Mouse (Mus musculus) spleen, postnatal 14 days (tissue): ENCODE measurements around the gene Sdhaf4.
"Not testable (repeated sequence)": the region's sequence is repeated elsewhere in the genome, so short reads cannot be mapped to it uniquely, and the experiment has no call there.

Experiments
- DNase-seq, 2 experiments: peaks; one replicate each; pipeline ENCODE4 v3.0.0; 2021 to 2022; ENCODE audit warnings: low spot score in 2 of 2

Sdhaf4 gene

DNA sequence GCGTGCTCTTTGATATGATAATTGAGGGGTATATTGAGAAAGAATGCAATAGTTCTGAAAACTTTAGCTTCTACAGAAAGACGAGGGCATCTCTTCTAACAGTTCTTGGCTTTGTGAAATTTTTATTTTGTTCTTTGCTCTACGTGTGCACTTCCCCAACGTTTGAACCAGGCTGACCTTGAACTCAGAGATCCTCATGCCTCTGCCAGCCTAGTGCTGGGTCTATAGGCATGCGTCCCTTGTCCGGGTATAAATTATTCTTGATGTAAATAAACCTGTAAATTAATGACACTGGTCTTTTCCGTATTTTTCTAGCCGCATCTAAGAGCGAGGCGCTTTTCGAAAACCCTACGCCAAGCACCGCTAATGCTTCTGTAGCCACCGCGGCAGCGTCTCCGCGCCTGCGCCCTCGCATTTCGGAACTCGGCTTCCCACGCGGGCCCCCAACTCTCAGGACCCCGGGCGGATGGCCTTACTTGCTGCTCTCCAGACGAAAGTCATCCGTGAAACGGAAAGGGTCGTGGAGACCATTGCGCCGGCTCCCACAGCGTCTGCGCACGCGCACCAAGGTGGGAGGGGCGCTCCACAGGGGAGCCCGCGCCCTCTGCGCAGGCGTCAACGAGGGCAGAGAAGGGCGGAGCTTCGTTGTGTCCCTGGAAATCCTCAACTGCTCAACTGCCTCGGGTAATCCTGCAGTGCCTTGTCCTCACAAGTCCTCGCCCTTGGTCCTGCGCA is at the start of gene Sdhaf4:
Gene Sdhaf4 (minus strand): TSS at position 587 of the 735 bp plus-strand sequence.
- DNase-seq: peak; percentile 83 to 87

DNA sequence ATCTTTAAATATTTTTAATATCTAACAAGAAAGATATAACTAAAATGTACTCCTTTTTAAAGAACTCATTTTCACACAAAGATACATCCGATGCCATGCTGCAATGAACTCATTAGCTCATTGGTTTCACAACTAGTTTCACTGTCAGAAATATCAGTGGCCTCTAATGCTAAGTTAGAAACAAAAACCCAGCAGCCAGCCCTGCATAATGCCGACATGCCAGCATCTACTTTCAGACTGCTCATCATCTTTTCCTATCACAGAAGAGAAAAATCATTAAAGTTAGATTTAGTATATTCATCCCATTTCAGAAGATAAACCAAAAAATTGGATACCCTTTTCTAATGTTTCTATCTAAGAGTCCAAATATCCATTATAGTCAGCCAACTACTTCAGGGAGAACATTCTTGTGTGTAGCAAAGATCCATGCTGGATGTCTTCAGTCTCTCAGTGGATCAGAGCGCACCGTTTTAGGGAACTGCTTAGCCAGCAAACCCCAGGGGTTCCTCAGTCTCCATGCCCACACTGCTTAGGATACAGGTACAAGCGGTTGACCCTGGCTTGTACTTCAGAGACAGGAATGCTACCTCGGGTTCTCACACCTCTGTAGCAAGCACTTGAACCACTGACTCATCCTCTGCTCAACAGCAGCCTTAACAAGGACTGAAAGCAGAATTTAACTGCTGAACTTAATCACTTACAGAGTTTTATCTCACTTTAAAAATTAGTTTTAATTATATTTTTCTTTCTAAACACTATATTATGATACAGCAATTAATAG is 41.5 kb upstream of the Sdhaf4 start:
- DNase-seq: no peak

DNA sequence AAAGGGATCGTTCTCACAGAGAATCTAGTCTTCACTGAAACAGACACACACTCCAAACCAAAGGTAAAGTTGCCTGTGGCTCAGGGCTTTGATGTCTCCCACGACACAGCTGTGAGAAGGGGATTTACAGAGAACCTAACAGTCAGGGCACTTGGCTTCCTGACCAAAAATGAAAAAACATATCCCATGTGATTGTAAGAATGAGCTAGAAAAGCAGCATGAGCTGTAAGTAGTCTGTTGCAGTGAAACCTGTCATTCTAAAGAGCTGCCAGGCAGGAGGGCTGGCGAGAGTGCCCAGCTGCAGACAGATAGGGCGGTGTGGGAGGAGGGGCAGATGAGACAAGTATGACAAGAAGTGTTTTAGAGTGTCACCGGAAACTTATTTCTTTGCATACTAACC is 40.2 kb upstream of the Sdhaf4 start:
- no peak for DNase-seq

DNA sequence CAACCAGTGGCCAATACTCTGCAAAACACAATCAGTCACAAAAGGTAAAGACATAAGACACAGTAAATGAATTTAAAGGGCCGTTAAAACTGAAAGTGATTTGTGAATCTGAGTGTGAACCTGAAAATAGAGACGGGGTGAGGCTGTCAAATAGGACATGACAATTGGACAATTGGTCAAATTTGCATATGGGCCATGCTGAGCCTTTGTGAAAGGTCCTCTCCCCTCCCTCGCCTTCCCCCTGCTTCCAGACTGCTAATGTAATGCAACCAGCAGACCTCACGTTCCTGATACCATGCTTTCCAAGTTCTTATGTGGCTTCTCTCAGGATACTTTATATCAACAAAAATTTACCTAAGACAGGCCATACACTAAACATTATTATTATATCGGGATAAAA is 37.6 kb upstream of the Sdhaf4 start:
- DNase-seq: no peak

DNA sequence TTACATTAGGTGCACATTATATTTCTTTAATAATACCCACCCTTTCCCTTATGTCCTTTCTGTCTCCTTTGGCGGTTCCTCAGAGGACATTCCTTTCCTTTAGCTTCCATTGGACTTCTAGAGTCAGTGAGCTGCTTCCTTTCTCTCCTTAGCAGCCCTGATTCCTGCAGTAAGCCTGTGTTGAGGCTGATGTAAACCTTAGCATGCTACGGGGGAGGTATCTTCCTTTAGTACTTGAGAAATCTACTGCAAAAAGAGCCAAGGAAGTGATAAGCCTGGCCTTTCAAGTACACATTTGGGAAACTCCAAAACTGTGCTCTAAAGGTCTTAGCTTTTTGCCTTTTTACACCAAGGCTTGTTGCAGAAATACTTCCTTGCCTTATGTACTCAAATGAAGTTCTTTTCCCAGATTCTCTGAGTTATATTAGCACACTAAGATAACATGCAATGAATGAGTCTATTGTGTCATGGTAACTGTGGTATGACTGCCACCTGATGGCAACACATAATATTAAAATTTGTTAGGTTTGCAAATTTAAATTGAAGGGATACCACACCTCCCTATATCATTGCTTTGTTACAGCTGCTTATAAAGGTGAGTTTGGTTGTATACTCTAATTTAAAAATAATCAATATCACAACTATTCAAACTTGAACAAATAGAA is 28.4 kb upstream of the Sdhaf4 start:
- DNase-seq: no peak

DNA sequence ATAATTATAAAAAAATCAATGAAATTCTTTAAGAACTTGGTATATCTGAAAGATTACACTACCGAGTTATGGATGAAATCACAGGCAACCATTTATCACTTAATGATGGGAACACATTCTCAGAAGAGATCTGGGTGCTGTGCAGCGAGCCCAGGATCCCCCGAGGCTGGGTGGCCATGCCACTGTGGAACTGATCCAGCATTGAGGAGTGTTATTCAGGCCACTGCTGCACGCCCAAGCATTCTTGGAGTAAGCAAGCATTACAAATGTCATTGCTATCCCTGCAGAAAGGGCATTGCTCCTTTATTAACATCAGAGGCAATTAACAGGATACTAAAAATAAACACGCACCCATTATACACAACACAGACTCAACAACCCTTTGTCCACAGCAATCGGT is 5.4 kb upstream of the Sdhaf4 start:
- DNase-seq: no peak

DNA sequence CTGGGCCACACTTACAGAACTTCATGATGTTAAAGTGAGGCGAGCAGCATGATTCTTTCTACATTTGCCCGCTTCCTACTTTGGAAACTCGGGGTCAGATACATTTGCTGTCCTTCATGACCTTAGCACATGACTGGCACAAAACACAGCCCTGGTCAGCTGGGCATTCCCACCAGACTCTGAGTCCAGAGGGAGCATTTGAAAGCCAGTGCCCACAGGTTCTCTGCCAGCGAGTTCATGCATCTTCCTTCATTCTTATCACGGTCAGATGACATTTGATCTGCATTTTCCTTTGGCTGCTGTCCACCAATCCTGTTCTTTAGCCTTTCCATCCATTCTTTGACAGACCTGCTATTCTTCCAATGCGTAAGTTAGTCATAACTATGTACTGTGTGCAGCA is 4.6 kb upstream of the Sdhaf4 start:
- no peak for DNase-seq

DNA sequence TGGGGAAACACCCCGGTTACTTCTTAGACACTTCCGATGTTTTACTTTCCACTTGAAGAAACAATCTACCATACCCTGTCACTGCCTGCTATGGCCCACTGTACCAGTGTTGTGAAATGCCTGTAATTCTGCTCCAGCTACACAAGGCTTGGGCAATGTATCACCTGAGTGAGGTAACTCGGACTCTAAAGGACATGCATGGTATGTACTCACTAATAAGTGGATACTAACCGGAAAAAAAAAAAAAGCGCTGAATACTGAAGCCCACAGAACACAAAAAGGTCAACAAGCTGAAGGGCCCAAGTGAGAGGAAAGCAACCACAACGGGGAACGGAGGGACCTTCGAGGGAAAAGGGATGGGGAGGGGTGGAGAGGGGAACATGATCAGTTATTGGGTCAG is 2.2 kb upstream of the Sdhaf4 start:
- DNase-seq: no peak

DNA sequence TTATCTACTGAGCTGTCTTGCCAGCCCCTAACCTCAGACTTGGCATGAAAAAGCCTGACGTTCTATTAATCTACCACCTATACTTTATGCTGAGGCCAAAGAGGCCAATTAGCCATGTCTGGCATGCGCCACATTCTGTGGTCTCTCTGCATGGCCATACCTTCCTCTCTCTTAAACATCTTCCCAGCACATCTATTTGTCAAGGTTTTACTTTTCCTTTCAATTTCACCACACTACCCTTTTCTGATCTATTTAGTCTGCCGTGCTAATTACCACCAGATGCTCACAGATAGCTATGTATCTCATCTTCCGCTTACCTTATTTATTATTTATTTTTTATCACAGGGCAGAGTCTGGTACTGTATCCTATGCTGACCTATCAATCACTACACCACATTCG is 6.1 kb downstream of the Sdhaf4 start:
- no peak for DNase-seq

DNA sequence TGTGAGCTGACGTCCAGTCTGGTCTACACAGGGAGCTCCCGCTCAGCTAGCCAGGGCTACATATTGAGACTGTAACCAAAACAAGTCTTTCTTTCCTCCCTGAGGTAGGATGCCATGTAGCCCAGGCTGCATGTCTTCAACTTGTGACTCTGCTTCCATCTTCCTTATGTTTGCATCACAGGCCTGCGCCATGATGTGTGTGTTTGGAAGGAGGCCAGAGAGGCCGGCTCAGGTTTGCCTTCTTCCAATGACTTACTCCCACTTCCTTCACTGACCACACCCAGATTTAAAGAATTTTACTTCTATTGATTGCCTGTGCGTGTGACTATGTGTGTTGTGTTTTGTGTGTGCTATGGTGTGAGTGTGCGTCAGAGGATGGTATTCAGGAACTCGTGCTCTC is 6.6 kb downstream of the Sdhaf4 start:
- DNase-seq: no peak

DNA sequence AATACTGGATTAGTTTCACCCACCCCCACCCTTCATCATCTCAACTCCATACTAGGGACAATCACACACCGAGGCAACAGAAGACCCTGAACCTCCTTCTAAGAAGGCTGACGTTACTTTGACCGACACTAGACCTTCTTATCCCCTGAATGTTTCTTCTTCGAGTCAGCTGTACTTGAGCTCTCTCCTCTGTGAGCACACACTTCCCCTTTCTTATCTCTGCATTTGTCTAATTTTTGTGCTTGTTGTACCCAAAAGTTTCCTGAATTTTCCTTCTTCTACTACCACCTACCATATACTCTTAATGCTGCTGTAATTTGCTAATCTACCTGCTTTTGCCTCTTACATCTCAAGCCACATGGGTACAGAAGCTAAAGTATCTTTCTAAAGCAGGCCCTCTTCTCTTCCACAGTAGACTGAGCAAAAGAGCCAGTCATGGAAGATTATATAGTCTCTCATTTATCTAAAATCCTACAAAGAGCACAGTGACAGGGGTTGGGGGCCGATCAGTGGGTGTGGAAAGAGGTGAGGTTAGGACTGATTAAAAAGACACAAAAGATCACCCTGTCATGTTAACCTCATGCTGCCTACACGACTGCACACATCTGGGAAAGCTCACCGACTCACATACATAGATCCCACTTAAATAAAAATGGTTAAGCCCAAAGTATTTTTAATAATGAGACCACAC is 7.2 kb downstream of the Sdhaf4 start:
- no peak for DNase-seq

DNA sequence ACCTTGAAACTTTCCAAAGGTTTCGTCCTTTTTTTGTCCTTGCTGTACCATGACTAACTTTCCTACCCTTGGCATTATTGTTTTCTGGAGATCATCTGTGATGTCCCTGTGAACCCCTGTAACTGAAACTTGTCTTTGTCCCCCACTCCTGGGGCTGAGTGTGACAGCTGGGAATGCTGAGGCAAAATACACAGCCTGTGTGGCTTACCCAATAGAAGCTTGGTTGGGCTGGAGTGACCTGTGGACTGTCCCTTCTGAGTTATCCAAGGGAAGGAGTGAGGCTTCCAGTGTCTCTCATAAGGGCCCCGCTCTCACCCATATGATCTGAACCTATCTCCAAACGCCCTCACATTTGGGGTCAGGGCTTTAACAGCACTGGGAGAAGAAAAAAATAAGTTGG is 8.0 kb downstream of the Sdhaf4 start:
- DNase-seq: no peak

DNA sequence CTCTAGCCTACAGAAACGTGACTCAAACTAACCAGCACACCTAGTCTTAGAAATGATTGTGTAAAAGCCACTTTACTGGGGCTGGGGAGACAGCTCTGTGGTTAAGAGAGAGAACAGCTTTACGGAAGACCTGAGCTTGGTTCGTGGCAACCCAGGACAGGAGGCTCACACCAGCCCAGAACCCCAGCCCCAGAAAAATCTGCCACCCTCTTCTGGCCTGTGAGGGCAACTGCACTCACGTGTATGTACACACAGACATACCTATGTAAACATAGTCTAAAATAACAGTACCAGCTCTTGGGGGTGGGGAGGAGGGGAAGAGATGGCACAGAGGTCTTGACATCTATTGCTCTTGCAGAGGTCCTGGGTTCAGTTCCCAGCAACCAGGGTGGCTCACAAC is 10.0 kb downstream of the Sdhaf4 start:
- no peak for DNase-seq

DNA sequence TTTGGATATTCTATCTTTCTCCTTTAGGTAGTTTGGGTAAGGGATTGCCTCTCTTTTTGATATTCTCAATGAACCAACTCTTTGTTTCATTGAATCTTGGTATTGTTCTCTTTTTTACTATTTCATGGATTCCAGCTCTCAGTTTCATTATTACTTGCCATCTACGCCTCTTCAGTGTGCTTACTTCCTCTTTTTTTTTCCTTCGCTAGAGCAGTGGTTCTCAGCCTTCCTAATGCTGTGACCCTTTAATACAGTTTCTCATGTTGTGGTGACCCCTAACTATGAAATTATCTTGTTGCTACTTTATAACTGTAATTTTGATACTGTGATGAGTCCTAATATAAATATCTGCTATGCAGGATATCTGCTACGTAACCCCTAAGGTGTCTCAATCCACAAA is 22.3 kb downstream of the Sdhaf4 start:
- DNase-seq: no peak

DNA sequence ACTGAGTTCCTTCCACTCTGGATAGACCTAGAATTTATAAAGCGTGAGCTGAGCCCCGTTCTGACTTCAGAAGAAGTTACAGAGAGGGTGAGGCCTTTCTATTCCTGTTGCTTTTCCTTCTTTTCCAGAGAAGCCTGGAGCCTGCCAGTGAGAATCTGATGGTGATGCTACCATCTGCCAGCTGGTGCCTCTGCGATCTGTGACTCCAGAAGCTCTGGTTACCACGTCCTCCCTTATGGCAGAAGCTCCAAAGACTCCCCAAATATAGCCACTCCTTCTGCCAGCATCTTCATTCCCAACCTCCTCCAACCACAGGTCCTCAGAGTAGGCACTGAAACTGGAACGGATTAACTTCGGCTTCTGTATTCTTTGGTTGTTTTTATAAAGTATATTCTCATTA is 27.2 kb downstream of the Sdhaf4 start:
- no peak for DNase-seq

DNA sequence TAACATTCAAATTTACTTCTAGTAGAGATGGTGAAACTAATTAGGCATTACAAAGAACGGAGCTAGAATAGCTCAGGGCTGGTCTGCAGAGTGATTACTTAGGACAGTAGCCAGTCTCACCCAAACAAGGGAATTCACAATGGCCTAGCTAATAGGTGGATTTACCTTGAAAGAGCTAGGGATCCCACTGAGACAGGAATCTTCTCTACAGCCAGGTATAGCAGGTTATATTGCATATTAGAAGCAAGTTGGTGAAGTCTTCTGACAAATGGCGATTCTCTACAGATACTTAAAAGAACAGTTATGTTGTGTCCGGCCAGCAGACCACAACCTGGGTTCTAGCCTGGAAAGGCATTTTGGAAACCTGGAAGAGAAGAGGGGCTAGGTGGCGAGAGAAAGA is 34.3 kb downstream of the Sdhaf4 start:
- not testable (repeated sequence) for DNase-seq

DNA sequence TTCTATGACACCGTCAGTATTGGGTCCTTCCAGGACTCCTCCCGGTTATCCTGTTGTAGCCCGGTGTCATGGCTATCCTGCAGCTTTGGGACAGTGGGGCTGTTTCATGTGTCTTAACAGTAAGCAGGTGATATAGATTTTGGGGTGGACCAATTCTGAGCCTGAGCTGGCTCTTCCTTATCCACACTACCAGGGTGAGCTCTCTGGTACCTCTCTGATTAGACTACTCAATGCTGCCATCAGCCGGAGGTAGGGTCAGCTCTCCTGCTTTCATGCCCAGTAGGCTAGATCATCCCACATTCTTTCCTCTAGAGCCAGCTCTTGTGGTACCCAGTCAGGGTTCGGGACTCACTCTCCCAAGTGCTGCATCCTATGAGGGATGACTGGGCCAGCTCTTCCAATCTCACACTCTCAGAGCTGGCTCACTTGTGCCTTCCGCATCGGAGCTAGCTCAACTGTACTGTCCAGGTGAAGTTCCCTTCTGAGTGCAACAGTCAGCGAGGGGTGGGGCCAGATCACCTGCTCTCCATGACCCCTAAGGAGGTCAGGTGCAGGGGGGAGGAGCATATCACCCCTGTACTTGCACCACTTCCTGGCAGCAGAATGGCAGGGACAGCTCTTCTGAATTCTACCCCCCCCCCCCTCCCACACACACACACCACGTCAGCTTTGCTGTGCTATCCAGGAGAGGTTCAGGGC is 37.3 kb downstream of the Sdhaf4 start:
- no peak for DNase-seq

DNA sequence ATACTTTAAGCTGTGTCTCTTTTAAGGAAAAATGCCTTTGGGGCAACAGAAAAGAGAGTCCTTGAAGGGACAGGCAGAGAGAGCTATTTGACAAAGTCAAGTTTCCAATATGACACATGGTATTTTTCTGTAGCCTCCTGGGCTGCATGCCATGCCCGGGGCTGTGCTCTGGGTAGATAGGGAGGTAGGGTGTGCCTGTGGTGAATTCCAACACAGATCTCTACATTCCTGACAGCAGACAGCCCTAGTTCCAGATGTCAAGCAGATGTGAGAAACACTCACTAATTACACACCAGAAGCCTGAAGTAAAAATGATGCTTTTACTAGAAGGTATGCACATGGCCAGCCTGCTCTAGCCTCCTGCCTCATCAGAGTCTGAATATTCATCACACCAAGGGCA is 39.2 kb downstream of the Sdhaf4 start:
- peak; percentile 49 to 67 for DNase-seq

DNA sequence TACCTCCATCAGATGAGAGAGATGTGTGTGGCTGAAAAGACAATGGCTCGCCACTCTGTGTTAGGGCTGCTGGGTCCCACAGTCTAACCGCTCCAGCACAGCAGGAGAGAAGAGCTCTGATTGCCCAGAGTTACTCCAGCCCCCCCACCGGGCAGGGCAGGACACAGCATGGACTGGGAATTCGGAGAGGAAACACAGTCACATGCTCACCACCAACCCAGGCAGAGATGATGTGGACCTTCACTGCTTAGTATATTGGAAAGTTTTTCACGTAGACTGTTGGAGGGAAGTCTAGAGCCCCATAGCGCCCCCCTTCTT is 46.1 kb downstream of the Sdhaf4 start:
- DNase-seq: no peak

DNA sequence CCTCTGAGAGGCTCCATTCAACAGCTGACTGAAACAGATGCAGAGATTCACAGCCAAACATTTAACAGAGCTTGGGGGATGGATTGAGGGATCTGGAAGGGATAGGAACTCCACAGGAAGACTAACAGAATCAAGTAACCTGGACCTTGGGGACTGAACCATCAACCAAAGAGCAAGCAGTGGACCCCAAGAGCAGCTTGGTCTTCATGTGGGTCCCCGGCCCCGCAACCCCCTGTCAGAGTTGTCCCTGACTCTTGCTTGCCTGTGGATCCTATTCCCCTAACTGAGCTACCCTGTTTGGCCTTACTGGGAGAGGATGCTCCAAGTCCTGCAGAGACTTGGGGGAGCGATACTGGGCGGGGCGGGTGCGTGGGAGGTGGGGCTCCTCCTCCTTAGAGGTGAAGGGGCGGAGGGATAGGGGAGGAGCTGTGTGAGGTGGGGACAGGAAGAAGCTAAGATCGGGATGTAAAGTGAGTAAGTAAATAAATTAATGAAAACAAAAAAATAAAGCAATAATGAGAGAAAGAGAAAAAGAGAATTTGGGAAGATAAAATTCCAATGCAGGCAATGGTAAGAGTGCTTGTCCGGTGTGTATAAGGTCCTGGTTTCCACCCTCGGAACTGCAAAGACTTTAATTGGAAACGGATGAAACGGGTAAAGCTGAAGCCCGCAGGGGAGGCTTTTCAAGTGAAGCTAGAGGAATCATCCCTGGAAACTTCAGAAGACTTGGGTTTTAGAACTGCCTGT is 46.6 kb downstream of the Sdhaf4 start:
- peak in 1 of 2 experiments; percentile 3 for DNase-seq

DNA sequence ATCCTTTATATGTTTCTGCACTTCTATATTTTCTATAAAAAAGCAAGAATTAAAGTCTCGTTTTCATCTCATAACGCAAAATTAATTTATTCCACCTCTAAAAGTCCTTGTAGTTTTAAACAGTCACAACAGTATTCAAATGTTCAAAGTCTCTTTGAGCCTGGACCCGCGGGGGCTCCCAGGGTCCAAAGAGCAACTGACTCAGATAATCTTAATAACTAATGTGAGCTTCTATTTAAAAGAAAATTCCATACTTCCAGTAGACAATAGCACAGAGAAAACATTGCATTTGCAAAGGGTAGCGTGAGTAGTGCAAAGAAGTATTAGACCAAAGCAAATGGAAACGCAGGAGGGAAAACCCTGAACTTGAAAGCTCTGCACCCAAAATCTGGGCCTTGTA is 47.4 kb downstream of the Sdhaf4 start:
- DNase-seq: no peak
